Mouse (Mus musculus): ENCODE results near the gene Trhde. TPM values are rescaled to one million over a fixed set of nuclear protein-coding genes. Genes with fewer than 3 reads are reported as not detected.

Gene Trhde
- polyA plus RNA-seq, 1 experiment from 2014 or later, result 8.9 TPM

DNA sequence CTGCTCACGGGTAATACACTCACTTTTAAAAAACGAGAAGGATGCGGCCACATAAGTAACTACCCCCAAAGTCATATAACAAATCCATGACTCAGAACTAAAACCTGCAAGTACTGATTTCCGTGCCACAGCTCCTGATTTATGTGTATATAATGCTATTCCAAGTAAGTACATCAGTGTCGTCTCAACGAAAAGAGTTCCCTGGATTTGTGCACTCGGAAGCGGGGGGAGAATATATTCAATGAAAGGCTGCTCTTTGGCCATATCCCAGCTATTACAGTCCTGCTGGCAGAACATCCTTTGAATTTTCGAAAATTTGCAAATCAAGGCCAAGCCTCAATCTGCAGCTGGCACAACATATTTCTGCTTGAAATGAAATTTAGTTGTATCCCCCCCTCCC, 43.5 kb downstream of the Trhde start:
- Histone ChIP-seq H3K27me3 (ENCODE audit: control insufficient read depth, insufficient read depth, low read length) (no peaks in the 10 kb centered on the region), H3K27ac (ENCODE audit: low read depth, low read length) (no peak overlapping the region), H3K36me3 (ENCODE audit: control insufficient read depth, insufficient read depth, low read length) (no peaks in the 10 kb centered on the region), H3K9ac (replicated peaks; ENCODE audit: low read depth, low read length) (no peak overlapping the region), H3K4me3 (ENCODE audit: low read depth, low read length) (no peak overlapping the region), H3K9me3 (ENCODE audit: control insufficient read depth, low read length) (no peaks in the 10 kb centered on the region), H3K4me1 (ENCODE audit: control insufficient read depth, insufficient read depth, low read length) (no peaks in the 10 kb centered on the region), H3K4me2 (ENCODE audit: low read depth, low read length) (no peak overlapping the region)
- 81% methylated on average over 9 of the region's 9 CpGs for WGBS
- no peak for ATAC-seq (ENCODE audit: low read depth)

DNA sequence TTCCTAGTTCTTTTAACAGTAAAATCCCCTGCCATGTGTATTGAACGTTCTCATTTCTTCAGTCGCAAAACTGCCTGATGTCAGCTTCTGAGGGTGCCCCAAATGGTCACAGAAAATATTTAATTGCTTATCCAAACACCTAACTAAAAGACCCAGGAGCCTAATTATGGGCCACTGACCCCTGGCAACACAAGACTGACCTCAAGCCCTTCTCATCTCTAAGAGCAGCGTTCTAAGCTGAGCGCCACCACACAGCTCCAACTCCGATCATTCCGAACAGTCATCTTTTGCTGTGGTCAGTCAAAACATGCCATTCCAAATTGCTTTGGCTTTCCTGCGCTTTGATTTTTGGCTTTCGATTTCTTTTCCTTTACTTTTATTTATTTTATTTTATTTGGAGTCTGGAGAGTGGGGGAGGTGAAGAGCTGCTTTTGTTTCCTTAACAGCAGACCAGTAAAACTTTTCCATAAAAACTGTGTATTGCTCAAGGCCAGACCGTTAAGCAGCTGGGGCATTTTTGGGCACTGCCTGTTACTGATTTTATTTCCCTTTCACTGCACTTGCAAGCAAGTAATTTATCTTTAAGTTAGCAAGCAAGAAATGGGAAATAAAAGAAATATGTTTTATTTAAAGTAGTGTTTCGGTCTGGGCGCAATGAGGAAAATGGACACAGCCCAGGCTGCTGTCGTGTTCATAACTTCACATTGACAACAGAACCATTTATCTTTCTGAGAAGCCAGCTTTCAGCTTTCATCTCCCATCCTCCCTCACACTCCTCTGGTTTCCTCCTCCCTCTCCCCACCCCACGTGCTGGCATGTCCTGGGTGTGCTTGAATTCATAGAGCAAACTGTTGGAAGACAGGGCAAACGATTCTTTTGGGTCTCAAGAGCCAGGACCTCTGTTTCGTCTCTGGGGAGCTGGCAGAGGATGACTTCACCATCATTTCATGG, 59.1 kb downstream of the Trhde start:
- no peak overlapping the region for H3K4me2 ChIP-seq (ENCODE audit: low read depth, low read length)
- no peak overlapping the region for H3K27ac ChIP-seq (ENCODE audit: low read depth, low read length)
- no peaks in the 10 kb centered on the region for H3K4me1 ChIP-seq (ENCODE audit: control insufficient read depth, insufficient read depth, low read length)
- 63% methylated on average over 15 of the region's 15 CpGs for WGBS
- no peak overlapping the region for H3K4me3 ChIP-seq (ENCODE audit: low read depth, low read length)
- H3K27me3 ChIP-seq (ENCODE audit: control insufficient read depth, insufficient read depth, low read length), result no peaks in the 10 kb centered on the region
- H3K36me3 ChIP-seq (ENCODE audit: control insufficient read depth, insufficient read depth, low read length), result no peaks in the 10 kb centered on the region
- no peak for ATAC-seq (ENCODE audit: low read depth)
- no peaks in the 10 kb centered on the region for H3K9me3 ChIP-seq (ENCODE audit: control insufficient read depth, low read length)
- no peak overlapping the region for H3K9ac ChIP-seq (replicated peaks; ENCODE audit: low read depth, low read length)

DNA sequence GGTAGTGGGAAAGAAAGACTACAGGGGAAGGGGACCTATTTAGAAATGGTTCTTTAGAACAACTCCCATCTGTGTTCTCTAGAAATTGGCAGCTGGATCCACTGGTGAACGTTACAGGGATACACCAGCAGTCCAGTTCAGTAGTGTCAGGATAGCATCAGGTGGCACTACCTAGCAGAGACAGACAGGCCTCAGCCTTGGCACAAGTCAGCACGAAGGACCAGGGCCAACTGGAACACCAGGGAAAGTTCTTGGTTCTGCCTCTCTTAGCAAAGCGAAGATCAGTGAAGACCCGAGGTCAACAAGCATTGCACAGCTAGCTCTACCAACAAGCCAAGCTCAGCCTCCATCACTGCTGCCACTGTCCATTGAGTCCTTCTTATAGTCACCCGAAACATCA, 62.2 kb downstream of the Trhde start:
- Histone ChIP-seq H3K4me3 (ENCODE audit: low read depth, low read length) (no peak overlapping the region), H3K9me3 (ENCODE audit: control insufficient read depth, low read length) (no peaks in the 10 kb centered on the region), H3K36me3 (ENCODE audit: control insufficient read depth, insufficient read depth, low read length) (no peaks in the 10 kb centered on the region), H3K27ac (ENCODE audit: low read depth, low read length) (no peak overlapping the region), H3K9ac (replicated peaks; ENCODE audit: low read depth, low read length) (no peak overlapping the region), H3K4me1 (ENCODE audit: control insufficient read depth, insufficient read depth, low read length) (no peaks in the 10 kb centered on the region), H3K27me3 (ENCODE audit: control insufficient read depth, insufficient read depth, low read length) (no peaks in the 10 kb centered on the region), H3K4me2 (ENCODE audit: low read depth, low read length) (no peak overlapping the region)
- no peak for ATAC-seq (ENCODE audit: low read depth)
- WGBS, result 96% methylated on average over 5 of the region's 5 CpGs

DNA sequence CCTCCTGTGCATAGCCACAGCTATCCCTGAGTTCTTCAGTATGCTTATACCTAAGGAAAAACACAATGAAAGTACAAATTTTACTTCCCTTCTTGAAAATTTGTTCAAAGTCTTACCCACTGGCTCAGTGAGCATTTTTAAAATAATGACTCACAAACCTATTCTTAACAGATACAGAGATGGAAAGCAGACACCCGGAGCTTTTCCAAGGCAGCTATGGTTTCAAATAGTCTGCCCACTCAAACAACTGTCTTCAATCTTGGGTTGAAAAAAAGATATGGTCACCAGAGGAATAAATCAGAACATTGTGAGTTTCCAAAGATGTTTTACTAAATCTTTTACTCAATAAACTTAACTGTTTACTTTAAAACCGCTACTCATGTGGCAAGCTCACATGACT, 64.5 kb downstream of the Trhde start:
- H3K4me2 ChIP-seq (ENCODE audit: low read depth, low read length), result no peak overlapping the region
- no peaks in the 10 kb centered on the region for H3K9me3 ChIP-seq (ENCODE audit: control insufficient read depth, low read length)
- WGBS, result 93% methylated on average over 2 of the region's 2 CpGs
- no peak overlapping the region for H3K9ac ChIP-seq (replicated peaks; ENCODE audit: low read depth, low read length)
- no peak overlapping the region for H3K4me3 ChIP-seq (ENCODE audit: low read depth, low read length)
- no peak for ATAC-seq (ENCODE audit: low read depth)
- no peaks in the 10 kb centered on the region for H3K4me1 ChIP-seq (ENCODE audit: control insufficient read depth, insufficient read depth, low read length)
- no peak overlapping the region for H3K27ac ChIP-seq (ENCODE audit: low read depth, low read length)
- no peaks in the 10 kb centered on the region for H3K27me3 ChIP-seq (ENCODE audit: control insufficient read depth, insufficient read depth, low read length)
- H3K36me3 ChIP-seq (ENCODE audit: control insufficient read depth, insufficient read depth, low read length), result no peaks in the 10 kb centered on the region

DNA sequence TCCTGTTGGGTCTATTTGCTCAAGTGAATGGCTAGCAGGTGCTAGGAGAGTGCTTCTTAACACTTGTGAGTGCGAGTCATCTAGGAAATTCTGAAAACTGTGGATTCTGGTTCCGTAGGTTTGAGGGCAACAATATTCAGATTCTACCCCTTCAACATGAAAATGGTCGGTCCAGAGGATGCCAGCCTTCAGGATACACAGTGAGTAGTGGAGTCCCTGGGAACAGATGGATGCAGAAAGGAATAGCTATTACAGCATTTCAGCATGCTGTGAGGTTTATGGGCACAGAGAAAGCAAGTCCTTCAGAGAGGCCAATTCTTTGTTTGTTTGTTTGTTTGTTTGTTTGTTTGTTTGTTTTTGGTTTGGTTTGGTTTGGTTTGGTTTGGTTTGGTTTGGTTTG, 65.7 kb downstream of the Trhde start:
- WGBS, result 90% methylated on average over 3 of the region's 3 CpGs
- Histone ChIP-seq H3K9me3 (ENCODE audit: control insufficient read depth, low read length) (no peaks in the 10 kb centered on the region), H3K4me2 (ENCODE audit: low read depth, low read length) (no peak overlapping the region), H3K27me3 (ENCODE audit: control insufficient read depth, insufficient read depth, low read length) (no peaks in the 10 kb centered on the region), H3K27ac (ENCODE audit: low read depth, low read length) (no peak overlapping the region), H3K36me3 (ENCODE audit: control insufficient read depth, insufficient read depth, low read length) (no peaks in the 10 kb centered on the region), H3K4me1 (ENCODE audit: control insufficient read depth, insufficient read depth, low read length) (no peaks in the 10 kb centered on the region), H3K4me3 (ENCODE audit: low read depth, low read length) (no peak overlapping the region), H3K9ac (replicated peaks; ENCODE audit: low read depth, low read length) (no peak overlapping the region)
- ATAC-seq (ENCODE audit: low read depth), result no peak

DNA sequence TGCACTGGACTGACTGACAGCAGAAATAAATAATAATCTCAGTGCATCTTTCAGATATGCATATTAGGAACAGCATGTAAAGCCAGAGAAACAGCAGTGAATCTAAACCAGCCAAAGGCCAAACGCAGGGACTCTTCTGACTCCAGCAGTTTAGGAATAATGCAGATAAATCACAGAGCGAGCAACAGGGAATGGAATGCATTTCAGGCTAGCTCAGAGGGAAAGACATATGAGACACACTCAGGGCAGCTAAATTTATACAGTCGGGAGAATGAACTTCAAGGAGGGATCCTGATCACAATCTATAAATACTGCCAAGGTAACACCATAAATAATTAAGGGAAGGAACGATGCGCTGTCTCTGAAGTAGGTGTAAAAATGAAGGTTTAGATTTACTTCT, 66.4 kb downstream of the Trhde start:
- Histone ChIP-seq H3K4me3 (ENCODE audit: low read depth, low read length) (no peak overlapping the region), H3K9ac (replicated peaks; ENCODE audit: low read depth, low read length) (no peak overlapping the region), H3K4me2 (ENCODE audit: low read depth, low read length) (no peak overlapping the region), H3K27me3 (ENCODE audit: control insufficient read depth, insufficient read depth, low read length) (no peaks in the 10 kb centered on the region), H3K4me1 (ENCODE audit: control insufficient read depth, insufficient read depth, low read length) (no peaks in the 10 kb centered on the region), H3K36me3 (ENCODE audit: control insufficient read depth, insufficient read depth, low read length) (no peaks in the 10 kb centered on the region), H3K27ac (ENCODE audit: low read depth, low read length) (no peak overlapping the region), H3K9me3 (ENCODE audit: control insufficient read depth, low read length) (no peaks in the 10 kb centered on the region)
- 57% methylated on average over 5 of the region's 5 CpGs for WGBS
- peak; percentile 24; the same call in 1 of the 2 replicates for ATAC-seq (ENCODE audit: low read depth)

DNA sequence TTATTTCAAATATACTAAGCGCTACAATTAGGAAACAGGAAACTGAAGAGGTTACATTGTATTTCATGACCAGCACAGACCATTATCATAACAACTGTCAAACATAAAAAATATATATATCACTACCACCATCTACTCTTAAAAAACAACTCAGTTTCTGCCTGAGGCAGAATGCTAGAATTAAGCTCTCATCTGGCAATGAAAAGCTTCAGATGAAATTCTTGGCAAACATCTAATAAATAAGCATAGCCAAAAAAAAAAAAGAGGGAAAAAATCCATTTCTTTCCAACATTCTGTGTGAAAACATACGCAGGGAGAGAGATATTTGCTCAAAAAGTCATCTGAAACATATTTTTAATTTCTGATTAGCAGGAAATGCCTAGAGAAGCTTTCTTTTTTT, 67.0 kb downstream of the Trhde start:
- no peaks in the 10 kb centered on the region for H3K36me3 ChIP-seq (ENCODE audit: control insufficient read depth, insufficient read depth, low read length)
- no peak overlapping the region for H3K4me3 ChIP-seq (ENCODE audit: low read depth, low read length)
- 89% methylated on average over 2 of the region's 2 CpGs for WGBS
- H3K9ac ChIP-seq (replicated peaks; ENCODE audit: low read depth, low read length), result no peak overlapping the region
- H3K27me3 ChIP-seq (ENCODE audit: control insufficient read depth, insufficient read depth, low read length), result no peaks in the 10 kb centered on the region
- ATAC-seq (ENCODE audit: low read depth), result no peak
- no peaks in the 10 kb centered on the region for H3K4me1 ChIP-seq (ENCODE audit: control insufficient read depth, insufficient read depth, low read length)
- no peaks in the 10 kb centered on the region for H3K9me3 ChIP-seq (ENCODE audit: control insufficient read depth, low read length)
- H3K4me2 ChIP-seq (ENCODE audit: low read depth, low read length), result no peak overlapping the region
- no peak overlapping the region for H3K27ac ChIP-seq (ENCODE audit: low read depth, low read length)

DNA sequence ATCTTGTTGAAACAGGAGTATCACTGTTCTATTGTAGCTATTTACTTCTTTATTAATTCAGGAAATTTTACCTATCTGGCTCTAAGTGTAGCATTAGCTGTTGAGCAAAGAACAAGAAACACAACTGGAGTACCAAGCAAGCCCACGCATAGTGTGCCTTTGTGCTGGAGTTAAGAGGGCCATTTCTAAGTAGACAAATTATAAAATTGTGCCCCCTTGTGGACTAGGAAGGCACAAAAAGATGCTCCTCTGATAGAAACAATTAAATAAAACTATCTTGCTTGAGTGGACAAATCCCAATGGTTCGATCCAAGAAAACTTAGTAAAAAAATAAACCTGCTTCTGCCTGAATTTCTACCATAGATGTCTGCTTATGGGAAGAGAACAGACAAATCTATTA, 76.5 kb downstream of the Trhde start:
- H3K4me3 ChIP-seq (ENCODE audit: low read depth, low read length), result no peak overlapping the region
- H3K27ac ChIP-seq (ENCODE audit: low read depth, low read length), result no peak overlapping the region
- H3K36me3 ChIP-seq (ENCODE audit: control insufficient read depth, insufficient read depth, low read length), result no peaks in the 10 kb centered on the region
- H3K9me3 ChIP-seq (ENCODE audit: control insufficient read depth, low read length), result no peaks in the 10 kb centered on the region
- H3K4me1 ChIP-seq (ENCODE audit: control insufficient read depth, insufficient read depth, low read length), result no peaks in the 10 kb centered on the region
- WGBS, result 79% methylated on average over 2 of the region's 2 CpGs
- H3K4me2 ChIP-seq (ENCODE audit: low read depth, low read length), result no peak overlapping the region
- H3K9ac ChIP-seq (replicated peaks; ENCODE audit: low read depth, low read length), result no peak overlapping the region
- no peaks in the 10 kb centered on the region for H3K27me3 ChIP-seq (ENCODE audit: control insufficient read depth, insufficient read depth, low read length)
- no peak for ATAC-seq (ENCODE audit: low read depth)

DNA sequence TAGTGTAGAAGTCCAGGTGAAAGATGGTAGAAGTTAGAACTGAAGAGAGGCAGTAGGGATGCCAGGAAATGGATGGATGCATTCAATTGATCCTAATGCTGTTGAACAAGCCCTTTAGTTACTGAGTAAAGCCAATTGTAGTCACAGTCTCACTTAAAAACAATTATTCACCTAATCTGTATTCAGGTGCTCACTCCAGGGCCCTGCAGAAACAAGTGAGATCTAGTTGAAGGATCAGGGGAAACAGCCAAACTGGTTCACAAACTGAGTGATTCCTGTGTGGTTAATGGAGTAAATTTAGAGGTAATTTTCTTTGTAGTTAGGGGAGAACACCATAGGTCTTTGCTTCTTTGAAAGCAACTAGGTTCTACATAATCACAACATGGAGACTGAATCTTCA, 100.3 kb downstream of the Trhde start:
- Histone ChIP-seq H3K9ac (replicated peaks; ENCODE audit: low read depth, low read length) (no peak overlapping the region), H3K27me3 (ENCODE audit: control insufficient read depth, insufficient read depth, low read length) (no peaks in the 10 kb centered on the region), H3K27ac (ENCODE audit: low read depth, low read length) (no peak overlapping the region), H3K4me2 (ENCODE audit: low read depth, low read length) (no peak overlapping the region), H3K36me3 (ENCODE audit: control insufficient read depth, insufficient read depth, low read length) (no peaks in the 10 kb centered on the region), H3K9me3 (ENCODE audit: control insufficient read depth, low read length) (no peaks in the 10 kb centered on the region), H3K4me3 (ENCODE audit: low read depth, low read length) (no peak overlapping the region), H3K4me1 (ENCODE audit: control insufficient read depth, insufficient read depth, low read length) (no peaks in the 10 kb centered on the region)
- ATAC-seq (ENCODE audit: low read depth), result no peak

Data from neural tube, embryonic 14.5 days (tissue).